Comparison of ENCODE assay signal across 18 mouse cellular contexts in the genomic region with DNA sequence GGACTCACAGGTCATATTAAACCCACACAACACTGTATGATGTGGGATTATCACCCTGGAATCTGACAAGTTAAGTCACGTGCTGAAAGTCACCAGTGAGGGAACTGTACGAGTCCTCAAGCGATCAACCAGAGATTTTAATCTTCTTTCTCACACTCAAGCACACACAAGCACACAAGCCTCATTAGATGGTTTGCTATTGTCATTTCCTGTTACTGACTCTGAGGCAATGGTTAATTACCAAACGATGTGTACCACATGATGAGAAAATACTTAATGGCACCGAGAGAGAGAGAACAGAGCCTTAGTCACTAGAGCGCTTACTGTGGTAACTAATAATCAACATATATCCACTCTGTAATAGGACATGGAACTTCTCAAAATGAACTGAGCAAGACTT.
"Had no signal": no experiment of that assay in that cellular context is flagged by ENCODE, and none has a peak within 500 bp of the region (broad histone marks: within the 10 kb centered on the region; RNA-seq: fewer than 3 reads in every experiment).

No protein-coding gene starts in this region.

- H3K27me3 ChIP-seq: megakaryocyte, embryonic 14.5 days; midbrain, embryonic 12.5 days; neural tube, embryonic 13.5 days; neural tube, embryonic 15.5 days had no signal

- DNase-seq: lung, adult 18-20 months; lung, embryonic 14.5 days; lung, postnatal 14 days; lung, postnatal 36 days; midbrain, embryonic 14.5 days; retina, postnatal 1 day; right cerebral cortex, adult 18-20 months; right cerebral cortex, postnatal 25 days; right cerebral cortex, postnatal 4 days; spleen, adult 18-20 months; thymus, adult 18-20 months; thymus, postnatal 14 days; thymus, postnatal 36 days had no signal

- H3K27ac ChIP-seq: macrophage; midbrain, embryonic 12.5 days; neural tube, embryonic 13.5 days; neural tube, embryonic 15.5 days had no signal

- H3K9me3 ChIP-seq: megakaryocyte, embryonic 14.5 days; midbrain, embryonic 12.5 days; neural tube, embryonic 13.5 days; neural tube, embryonic 15.5 days had no signal

- H3K4me2 ChIP-seq: lung, embryonic 14.5 days; midbrain, embryonic 12.5 days; neural tube, embryonic 13.5 days; neural tube, embryonic 15.5 days had no signal

- H3K4me1 ChIP-seq: midbrain, embryonic 12.5 days; neural tube, embryonic 13.5 days; neural tube, embryonic 15.5 days had no signal

- H3K4me3 ChIP-seq: megakaryocyte, embryonic 14.5 days; midbrain, embryonic 12.5 days; neural tube, embryonic 13.5 days; neural tube, embryonic 15.5 days had no signal

- H3K9ac ChIP-seq: lung, embryonic 14.5 days; midbrain, embryonic 12.5 days; neural tube, embryonic 13.5 days; neural tube, embryonic 15.5 days had no signal
